Mouse (Mus musculus) left cerebral cortex, adult 18-20 months (tissue): ENCODE measurements around the gene A930002H24Rik. TPM values are rescaled to one million over a fixed set of nuclear protein-coding genes. Genes with fewer than 3 reads are reported as not detected.

Experiments
- DNase-seq, 2 experiments: peaks; one replicate each; pipeline ENCODE4 v3.0.0; 2021 to 2022; ENCODE audit warnings: low spot score in 2 of 2, mixed read lengths in 1 of 2
- total RNA-seq, 2 experiments: library from RNA; stranded (reverse); gene quantifications; 2 replicates each; pipeline ENCODE4 v1.2.3; 2021

Gene A930002H24Rik
- total RNA-seq, 2 experiments from 2014 or later: not detected

DNA sequence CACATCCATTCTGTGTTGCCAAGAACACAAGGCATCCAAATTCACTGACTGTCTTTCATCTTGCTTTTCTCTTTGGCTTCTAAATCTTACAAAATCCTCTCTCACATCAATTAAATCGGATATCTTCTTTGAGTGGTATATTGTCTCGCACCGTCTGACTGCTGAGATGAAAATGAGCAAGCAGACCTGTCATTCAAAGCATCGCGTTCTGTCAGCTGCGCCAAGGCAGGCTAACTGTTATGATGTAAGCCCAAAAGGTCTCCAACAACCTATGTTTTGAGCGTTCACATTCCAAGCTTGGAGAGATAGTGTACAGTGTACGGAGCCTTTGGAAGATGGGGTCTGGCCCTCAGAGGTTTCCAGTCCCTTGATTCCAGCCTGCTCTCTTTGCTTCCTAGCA is 26.9 kb downstream of the A930002H24Rik start:
- no peak for DNase-seq

DNA sequence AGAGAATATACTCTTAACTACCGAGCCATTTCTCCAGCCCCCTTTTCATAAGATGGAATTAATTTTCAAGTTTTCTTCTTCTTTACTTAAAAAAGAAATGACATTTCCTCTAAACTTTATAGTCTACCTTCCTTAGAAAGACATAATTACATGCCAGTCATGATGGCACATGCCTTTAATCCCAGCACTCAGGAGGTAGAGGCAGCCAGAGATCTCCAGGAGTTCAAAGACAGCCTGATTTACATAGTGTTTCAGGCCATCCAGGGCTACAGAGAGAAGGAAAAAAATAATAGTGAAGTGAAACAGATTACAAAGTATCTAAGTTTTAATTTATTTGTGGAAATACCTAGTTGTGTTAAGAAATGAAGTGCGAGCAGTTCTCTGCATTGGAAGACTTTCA is 27.4 kb downstream of the A930002H24Rik start:
- no peak for DNase-seq

GRCm38 (mm10) chr17:63831550-63831949 is 32.0 kb downstream of the A930002H24Rik start:
- DNase-seq: no peak

DNA sequence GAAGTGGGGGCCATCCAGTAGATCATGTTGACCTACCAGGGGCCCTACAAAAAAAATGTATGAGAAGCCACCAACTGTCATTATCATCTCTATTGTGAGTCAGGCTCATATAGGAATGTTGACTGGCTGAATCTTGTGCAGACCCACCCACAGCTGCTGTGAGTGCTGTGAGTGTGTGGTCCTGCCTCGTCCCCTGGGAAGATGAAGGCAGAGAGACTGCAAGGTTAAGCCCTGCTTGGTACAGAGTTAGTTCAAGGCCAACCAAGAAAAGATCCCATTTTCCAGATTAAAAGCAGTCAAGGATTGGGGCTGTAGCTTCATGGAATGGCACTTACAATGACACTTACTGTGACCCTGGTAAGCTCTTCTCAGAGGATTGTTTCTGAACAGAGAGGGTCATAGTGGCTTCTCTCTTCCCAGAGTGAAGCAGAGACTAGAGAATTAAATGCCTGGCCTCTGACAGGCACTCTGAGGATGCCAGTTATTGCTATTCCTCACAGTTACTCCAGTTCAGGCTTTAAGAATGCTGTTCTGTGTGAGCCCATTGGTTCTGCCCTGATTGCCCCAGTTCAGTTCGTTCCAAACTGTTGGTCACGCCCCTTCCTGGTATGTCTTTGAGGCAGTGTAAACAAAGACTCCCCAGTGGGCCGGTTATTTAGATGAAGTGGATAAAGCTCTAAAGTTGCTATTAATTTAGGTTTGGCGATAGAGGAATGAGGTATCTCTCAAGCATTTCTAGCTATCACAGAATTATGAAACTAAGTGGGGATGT is 34.8 kb downstream of the A930002H24Rik start:
- no peak for DNase-seq

GRCm38 (mm10) chr17:63826767-63827166 is 36.8 kb downstream of the A930002H24Rik start:
- DNase-seq: no peak

GRCm38 (mm10) chr17:63826196-63826595 is 37.4 kb downstream of the A930002H24Rik start:
- DNase-seq: no peak

GRCm38 (mm10) chr17:63824141-63824540 is 39.5 kb downstream of the A930002H24Rik start:
- DNase-seq: no peak

GRCm38 (mm10) chr17:63818444-63819027 is 45.1 kb downstream of the A930002H24Rik start:
- DNase-seq: no peak

GRCm38 (mm10) chr17:63813552-63813951 is 50.0 kb downstream of the A930002H24Rik start:
- no peak for DNase-seq

Other genes with a start within 250 kb of the A930002H24Rik start
- 10 to 100 TPM; 31.2 to 31.7 TPM for gene Fer, start 729 bp downstream of the A930002H24Rik start, total RNA-seq